Mouse (Mus musculus): ENCODE measurements around the gene Tbcd.
A peak's percentile ranks its signal among the peaks of the same experiment; 100 is the strongest.

Gene Tbcd

DNA sequence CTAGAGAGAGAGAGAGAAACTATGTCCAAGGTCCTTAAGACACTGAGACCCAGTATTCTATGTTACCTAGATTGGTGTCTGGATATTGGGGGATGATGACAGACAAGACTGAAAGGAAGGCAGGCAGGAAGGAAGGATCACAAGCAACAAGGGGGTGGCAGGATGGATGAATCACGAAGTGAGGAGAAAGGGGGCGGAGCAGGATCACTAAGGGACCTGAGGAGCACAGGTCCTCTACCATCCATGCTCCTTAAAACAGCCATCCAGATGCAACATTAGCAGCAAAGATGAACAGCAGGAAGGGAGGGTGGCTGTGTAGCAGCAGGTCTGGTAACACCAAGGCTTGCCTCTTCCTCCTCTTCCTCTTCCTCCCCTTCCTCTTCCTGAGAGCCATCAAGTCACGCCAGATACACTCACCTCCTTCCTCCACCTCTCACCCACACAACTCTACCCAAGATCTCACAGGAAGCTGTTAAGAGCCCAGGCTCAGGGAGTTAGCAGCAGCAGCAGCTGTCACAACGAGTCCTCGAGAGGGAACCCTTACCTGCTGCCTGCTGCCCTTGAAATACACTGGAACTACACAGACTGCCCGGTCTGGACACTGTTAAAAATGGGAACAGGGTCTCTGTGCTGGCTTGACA lies 203.5 kb downstream of the Tbcd start:
- no peak for DNase-seq

DNA sequence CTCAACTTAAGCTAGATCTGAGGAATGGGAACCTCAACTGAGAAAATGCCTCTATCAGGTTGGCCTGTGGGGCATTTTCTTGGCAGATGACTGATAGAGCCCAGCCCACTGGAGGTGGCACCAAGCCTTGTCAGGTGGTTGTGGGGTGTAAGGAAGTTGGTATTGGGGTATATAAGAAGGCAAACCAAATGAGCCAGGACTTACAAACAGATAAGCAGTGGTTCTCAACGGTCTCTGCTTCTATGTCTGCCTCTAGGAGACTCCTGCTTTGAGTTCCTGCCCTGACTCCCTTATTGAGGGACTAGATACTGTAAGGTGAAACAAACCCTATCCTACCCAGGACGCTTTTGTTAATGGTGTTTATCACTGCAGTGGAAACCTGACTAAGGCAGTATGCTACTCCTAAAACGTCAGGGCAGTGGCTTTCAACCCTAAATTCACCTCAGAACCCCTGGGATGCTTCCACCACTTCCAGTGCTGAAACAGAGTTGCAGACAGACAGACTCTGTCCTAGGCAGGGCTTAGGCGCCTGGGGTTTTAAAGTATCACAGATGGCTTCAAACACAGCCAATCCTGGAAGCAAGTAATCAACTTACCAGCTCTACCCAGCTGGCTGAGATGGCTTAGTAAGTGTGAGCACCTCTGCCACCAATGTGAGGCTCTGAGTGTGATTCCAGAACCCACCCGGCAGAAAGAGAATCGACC lies 204.2 kb downstream of the Tbcd start:
- no peak for DNase-seq

GRCm38 (mm10) chr11:121658151-121658550 lies 206.4 kb downstream of the Tbcd start:
- no peak for DNase-seq

DNA sequence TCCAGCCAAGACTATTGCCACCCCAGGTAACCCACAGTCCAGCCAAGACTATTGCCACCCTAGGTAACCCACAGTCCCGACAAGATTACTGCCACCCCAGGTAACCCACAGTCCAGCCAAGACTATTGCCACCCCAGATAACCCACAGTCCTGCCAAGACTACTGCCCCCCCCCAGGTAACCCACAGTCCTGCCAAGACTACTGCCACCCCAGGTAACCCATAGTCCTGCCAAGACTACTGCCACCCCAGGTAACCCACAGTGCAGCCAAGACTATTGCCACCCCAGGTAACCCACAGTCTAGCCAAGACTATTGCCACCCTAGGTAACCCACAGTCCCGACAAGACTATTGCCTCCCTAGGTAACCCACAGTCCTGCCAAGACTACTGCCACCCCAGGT lies 208.9 kb downstream of the Tbcd start:
- DNase-seq: peak in 1 of 2 experiments; percentile 32

DNA sequence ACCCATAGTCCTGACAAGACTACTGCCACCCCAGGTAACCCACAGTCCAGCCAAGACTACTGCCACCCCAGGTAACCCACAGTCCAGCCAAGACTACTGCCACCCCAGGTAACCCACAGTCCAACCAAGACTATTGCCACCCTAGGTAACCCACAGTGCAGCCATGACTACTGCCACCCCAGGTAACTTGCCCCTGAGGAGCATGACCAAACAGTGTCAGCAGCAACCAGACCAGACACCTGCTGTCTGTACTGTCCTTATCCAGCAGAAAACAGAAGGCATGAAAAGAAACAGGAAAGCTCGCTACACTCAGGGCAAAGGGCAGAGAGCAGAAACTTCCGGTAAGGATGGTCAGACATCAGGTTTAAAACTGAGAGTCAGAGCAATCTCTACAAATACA lies 209.4 kb downstream of the Tbcd start:
- DNase-seq: no peak
